Mouse (Mus musculus) heart, embryonic 14.5 days (tissue): ENCODE measurements around the gene Nanog. TPM values are rescaled to one million over a fixed set of nuclear protein-coding genes. Genes with fewer than 3 reads are reported as not detected.

Experiments used
- ATAC-seq: fragments of 200-750 bp; cut with Nextera tagmentation; 2 replicates; pipeline ENCODE4 v1.8.0; 2017; ENCODE audit warnings: low read depth, moderate TSS enrichment; ENCODE audit not compliant: insufficient number of reproducible peaks, insufficient read depth, low FRiP score
- H3K27ac ChIP-seq, 2 experiments: fragments of 200-500 bp in 1 of 2; fragments of 300-500 bp in 1 of 2; sonication (generic) in 1 of 2; replicated peaks in 1 of 2; 2 replicates each; pipeline ENCODE4 v1.5.1; 2012 to 2014; ENCODE audit warnings: low read depth in 2 of 2, low read length in 2 of 2, control low read depth in 1 of 2, mild to moderate bottlenecking in 1 of 2, mixed read lengths in 1 of 2; ENCODE audit not compliant: control insufficient read depth in 1 of 2, insufficient read depth in 1 of 2
- H3K27me3 ChIP-seq: fragments of 300-500 bp; sonication (generic); 2 replicates; pipeline ENCODE4 v1.6.1; 2014; ENCODE audit warnings: mild to moderate bottlenecking, low read length, control low read depth; ENCODE audit not compliant: control insufficient read depth, insufficient read depth
- H3K36me3 ChIP-seq: fragments of 300-500 bp; sonication (generic); 2 replicates; pipeline ENCODE4 v1.6.1; 2014; ENCODE audit warnings: mild to moderate bottlenecking, control low read depth, low read length, mixed read lengths; ENCODE audit not compliant: control insufficient read depth, insufficient read depth
- H3K4me1 ChIP-seq, 2 experiments: fragments of 200-500 bp in 1 of 2; fragments of 300-500 bp in 1 of 2; sonication (generic) in 1 of 2; 2 replicates each; pipeline ENCODE4 v1.6.1; 2012 to 2014; ENCODE audit warnings: low read length in 2 of 2, control low read depth in 1 of 2, mixed read lengths in 1 of 2; ENCODE audit not compliant: control insufficient read depth in 2 of 2, insufficient read depth in 2 of 2
- H3K4me2 ChIP-seq: fragments of 300-500 bp; sonication (generic); 2 replicates; pipeline ENCODE4 v1.6.1; 2014; ENCODE audit warnings: mild to moderate bottlenecking, low read length
- H3K4me3 ChIP-seq, 2 experiments: fragments of 200-500 bp in 1 of 2; fragments of 300-500 bp in 1 of 2; sonication (generic) in 1 of 2; 2 replicates each; pipeline ENCODE4 v1.5.1; 2012 to 2014; ENCODE audit warnings: low read length in 2 of 2, mild to moderate bottlenecking in 2 of 2, control low read depth in 1 of 2, low read depth in 1 of 2, moderate library complexity in 1 of 2; ENCODE audit not compliant: control insufficient read depth in 1 of 2, insufficient read depth in 1 of 2
- H3K9ac ChIP-seq: fragments of 300-500 bp; sonication (generic); 2 replicates; pipeline ENCODE4 v1.6.1; 2014; ENCODE audit warnings: mild to moderate bottlenecking, low read length
- H3K9me3 ChIP-seq: fragments of 300-500 bp; sonication (generic); 2 replicates; pipeline ENCODE4 v1.6.1; 2016; ENCODE audit warnings: low read length, control low read depth; ENCODE audit not compliant: control insufficient read depth
- WGBS: fragments of 180-500 bp; shearing (Covaris S2); extraction: QIAGEN DNeasy Blood & Tissue Kit; methylation state at CpG from one replicate; pipeline ENCODE4 v1.1.7; 2014; 5-methylcytosine and 5-hydroxymethylcytosine counted together
- polyA plus RNA-seq: library from polyadenylated mRNA; unstranded; fragments of >200 nt; fragmentation: Nextera tagmentation; extraction: Ambion mirVana; gene quantifications from 2 replicates; pipeline ENCODE4 v1.2.1, GENCODE M21; 2014

Gene Nanog
- polyA plus RNA-seq, 1 experiment from 2014 or later = 1.2 TPM

DNA sequence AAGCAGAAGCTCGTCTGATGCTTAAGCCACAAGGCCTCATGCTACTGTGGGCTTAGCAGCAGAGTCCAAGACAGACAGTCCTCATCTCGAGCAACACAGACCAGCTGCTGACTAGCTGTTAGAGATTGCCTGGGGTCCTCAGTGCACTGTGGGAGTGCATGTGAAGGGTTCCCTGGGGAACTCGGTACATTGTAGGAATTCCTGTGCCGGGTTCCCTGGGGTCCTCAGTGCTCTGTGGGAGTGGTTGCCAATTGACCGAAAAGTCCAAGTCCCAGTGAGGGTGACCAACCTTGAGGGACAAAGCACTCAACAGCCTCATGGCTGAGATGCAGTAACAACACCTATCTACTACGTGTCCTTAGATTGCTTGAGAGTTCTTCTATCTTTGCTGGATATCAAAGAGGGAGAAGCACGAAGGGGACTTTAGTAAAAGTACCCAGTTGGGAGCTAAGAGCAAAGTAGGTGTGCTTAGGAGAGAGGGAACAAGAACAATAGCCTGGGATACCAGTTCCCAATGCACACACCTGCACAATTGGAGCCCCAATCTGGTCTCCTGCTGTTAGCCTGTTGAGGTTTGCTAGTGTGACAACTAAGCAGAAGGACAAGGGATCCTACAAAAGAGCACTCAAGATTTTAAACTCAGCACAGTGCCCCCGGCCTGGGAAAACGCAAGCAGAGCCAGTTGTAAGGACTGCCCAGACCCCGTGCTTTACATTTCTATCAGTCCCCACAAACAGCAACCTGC lies 37.4 kb downstream of the Nanog start:
- WGBS = 40% methylated on average over 10 of the region's 10 CpGs
- no peaks in the 10 kb centered on the region for H3K9me3 ChIP-seq

DNA sequence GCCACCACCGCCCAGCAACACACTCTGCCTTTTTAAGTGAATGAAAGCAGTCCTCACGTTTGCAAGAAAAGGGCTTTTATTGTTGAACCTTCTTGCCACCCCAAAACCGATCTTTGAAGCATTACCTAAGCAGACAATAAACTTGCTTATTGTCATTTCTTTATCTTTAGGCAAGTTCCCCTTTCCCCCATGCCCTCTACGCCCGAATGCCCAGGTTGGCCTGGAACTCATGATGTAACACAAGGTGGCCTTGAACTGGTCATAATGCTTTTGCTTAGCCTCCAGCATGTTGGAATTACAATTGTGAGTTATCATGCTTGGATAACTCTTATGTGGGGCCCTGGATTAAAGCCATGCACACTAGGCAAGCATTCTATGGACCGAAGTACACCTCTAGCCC lies 43.3 kb downstream of the Nanog start:
- no peak overlapping the region for H3K9ac ChIP-seq
- H3K9me3 ChIP-seq = no peaks in the 10 kb centered on the region
- no peaks in the 10 kb centered on the region for H3K27me3 ChIP-seq
- H3K4me3 ChIP-seq = no peak overlapping the region
- no peak overlapping the region for H3K27ac ChIP-seq
- ATAC-seq = no peak
- H3K4me1 ChIP-seq = no peaks in the 10 kb centered on the region
- WGBS = 82% methylated on average over 6 of the region's 6 CpGs
- H3K36me3 ChIP-seq = no peaks in the 10 kb centered on the region
- H3K4me2 ChIP-seq = no peak overlapping the region

More for the DNA sequence above, 37.4 kb downstream of the Nanog start:
- no peaks in the 10 kb centered on the region for H3K36me3 ChIP-seq
- no peak overlapping the region for H3K4me2 ChIP-seq
- H3K4me1 ChIP-seq = peaks cover 6 to 19% of the 10 kb centered on the region in 2 experiments; a peak in 3 of 4 replicates
- no peak overlapping the region for H3K4me3 ChIP-seq
- no peak overlapping the region for H3K27ac ChIP-seq
- ATAC-seq = no peak
- H3K27me3 ChIP-seq = peaks cover 4% of the 10 kb centered on the region; the same call in 1 of the 2 replicates
- no peak overlapping the region for H3K9ac ChIP-seq

DNA sequence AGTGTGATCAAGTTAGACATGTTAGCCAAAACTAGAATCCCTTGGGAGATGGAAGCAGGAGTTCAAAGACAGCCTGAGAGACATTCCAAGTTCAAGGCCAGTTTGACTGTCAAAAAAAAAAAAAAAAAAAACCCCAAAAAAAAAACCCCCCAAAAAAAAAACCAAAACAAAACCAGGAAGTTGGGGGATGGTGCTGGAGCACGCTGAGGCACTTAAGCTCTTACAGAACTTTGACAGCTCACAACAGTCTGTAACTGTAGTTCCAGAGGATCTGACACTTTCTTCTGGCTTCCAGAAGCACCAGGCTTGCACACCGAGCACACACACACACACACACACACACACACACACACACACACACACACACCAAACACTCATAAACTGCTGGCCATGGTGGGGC lies 48.6 kb downstream of the Nanog start:
- ATAC-seq = no peak
- Histone ChIP-seq H3K4me2 (no peak overlapping the region), H3K36me3 (no peaks in the 10 kb centered on the region), H3K4me1 (no peaks in the 10 kb centered on the region; a peak in 1 of 4 replicates), H3K27me3 (no peaks in the 10 kb centered on the region), H3K27ac (no peak overlapping the region), H3K9me3 (no peaks in the 10 kb centered on the region), H3K4me3 (no peak overlapping the region), H3K9ac (no peak overlapping the region)
- WGBS = 40% methylated on average over 2 of the region's 2 CpGs

DNA sequence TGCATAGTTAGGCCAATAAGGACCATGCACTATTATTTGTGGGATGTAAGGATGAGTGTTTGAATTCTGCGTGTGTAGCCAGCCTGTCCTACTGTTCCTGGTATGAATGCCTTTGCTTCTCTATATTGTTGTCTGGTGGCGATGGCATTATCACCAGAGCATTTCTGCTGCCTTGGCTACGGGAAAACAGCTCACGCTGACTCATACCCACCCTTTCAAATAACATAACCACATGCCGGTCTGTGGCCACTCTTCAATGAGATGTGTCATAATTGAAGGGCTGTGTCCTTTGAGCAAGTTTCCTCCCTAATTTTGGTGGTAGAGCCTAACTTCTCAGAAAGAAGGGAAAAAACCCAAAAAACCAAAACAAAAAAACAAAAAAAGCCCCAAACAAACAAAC lies 51.4 kb downstream of the Nanog start:
- Histone ChIP-seq H3K27me3 (no peaks in the 10 kb centered on the region), H3K4me1 (peaks cover 0 to 2% of the 10 kb centered on the region in 2 experiments; a peak in 2 of 4 replicates), H3K4me2 (no peak overlapping the region), H3K9ac (no peak overlapping the region), H3K9me3 (no peaks in the 10 kb centered on the region), H3K4me3 (no peak overlapping the region), H3K36me3 (no peaks in the 10 kb centered on the region), H3K27ac (no peak overlapping the region)
- 45% methylated on average over 5 of the region's 5 CpGs for WGBS
- ATAC-seq = no peak

DNA sequence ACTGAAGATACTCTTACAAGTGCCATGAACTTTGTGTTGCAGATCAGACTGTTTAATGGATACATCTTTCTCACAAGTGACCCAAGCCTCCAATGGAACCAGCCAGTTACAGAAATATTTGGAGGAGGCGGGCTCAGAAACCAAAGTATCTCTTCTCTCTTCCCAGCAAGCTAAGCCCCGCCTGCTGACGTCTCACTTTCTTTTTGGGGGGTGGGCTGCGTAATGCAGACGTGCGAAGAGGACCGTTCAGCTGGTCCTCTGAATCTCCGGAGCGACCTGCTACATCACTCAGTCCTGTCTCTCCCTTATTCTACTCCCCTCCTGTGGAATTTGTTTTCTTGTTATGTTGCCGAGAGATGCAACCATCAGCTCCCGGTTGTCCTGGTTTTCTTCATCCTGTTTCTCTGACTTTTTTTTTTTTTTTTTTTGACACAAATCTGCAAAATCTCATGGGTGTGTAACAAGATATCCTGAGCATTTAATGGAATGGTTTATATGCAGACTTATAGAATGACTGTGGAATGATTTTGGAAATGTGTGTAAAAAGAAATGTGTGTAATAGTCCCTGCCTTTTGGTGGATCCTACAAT lies 53.8 kb downstream of the Nanog start:
- Histone ChIP-seq H3K9ac (0 out of 2 replicates have a peak overlapping the region, but pooled peaks have one; percentile 41), H3K27ac (peak overlapping the region in 1 of 2 experiments; percentile 53; a peak in 2 of 4 replicates)

DNA sequence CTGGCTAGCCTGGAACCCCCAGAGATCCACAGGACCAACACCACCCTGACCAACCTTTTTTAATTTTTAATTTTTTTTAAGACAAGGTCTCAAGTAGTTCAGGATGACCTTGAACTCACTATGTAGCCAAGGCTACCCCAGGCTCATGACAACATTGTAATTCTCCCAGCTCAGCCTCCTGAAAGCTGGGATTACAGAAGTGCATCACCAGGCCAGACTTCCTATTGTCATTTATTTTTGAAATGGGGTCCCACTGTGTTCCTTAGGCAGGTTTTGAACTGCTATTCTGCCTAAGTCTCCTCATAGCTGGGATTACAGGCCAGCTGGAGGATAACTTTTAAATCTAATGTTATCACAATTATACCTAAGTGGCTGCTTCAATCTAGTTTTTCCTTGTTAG lies 54.6 kb downstream of the Nanog start:
- no peak for ATAC-seq
- Histone ChIP-seq H3K9ac (no peak overlapping the region), H3K27me3 (no peaks in the 10 kb centered on the region), H3K4me2 (no peak overlapping the region), H3K4me1 (peaks cover 9 to 11% of the 10 kb centered on the region in 2 experiments), H3K27ac (no peak overlapping the region), H3K4me3 (no peak overlapping the region), H3K9me3 (no peaks in the 10 kb centered on the region), H3K36me3 (no peaks in the 10 kb centered on the region)

More for the DNA sequence above, 53.8 kb downstream of the Nanog start:
- Histone ChIP-seq H3K36me3 (no peaks in the 10 kb centered on the region), H3K4me2 (peak overlapping the region; percentile 60), H3K4me3 (peak overlapping the region; percentile 43 to 73), H3K27me3 (no peaks in the 10 kb centered on the region), H3K4me1 (peaks cover 9 to 11% of the 10 kb centered on the region in 2 experiments), H3K9me3 (no peaks in the 10 kb centered on the region)
- WGBS = 2% methylated on average over 11 of the region's 11 CpGs
- ATAC-seq = no peak

DNA sequence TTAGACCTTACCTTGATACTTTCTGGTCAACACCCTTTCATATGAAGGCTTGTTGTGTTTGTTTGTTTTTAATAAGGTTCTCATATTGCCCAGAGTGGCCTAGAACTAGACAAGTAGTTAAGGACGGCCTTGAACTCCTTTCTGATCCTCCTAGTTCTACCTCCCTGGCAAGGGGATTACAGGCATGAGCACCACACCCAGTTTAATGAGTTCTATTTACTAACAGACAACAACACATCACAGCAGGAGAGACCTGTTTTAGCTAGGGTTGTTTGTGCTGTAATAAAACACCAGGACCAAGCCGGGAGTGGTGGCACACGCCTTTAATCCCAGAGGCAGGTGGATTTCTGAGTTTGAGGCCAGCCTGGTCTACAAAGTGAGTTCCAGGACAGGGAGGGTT lies 55.2 kb downstream of the Nanog start:
- H3K9me3 ChIP-seq = no peaks in the 10 kb centered on the region
- H3K4me2 ChIP-seq = no peak overlapping the region
- H3K36me3 ChIP-seq = no peaks in the 10 kb centered on the region
- H3K27ac ChIP-seq = no peak overlapping the region
- H3K4me1 ChIP-seq = peaks cover 9 to 11% of the 10 kb centered on the region in 2 experiments
- ATAC-seq = no peak
- H3K9ac ChIP-seq = no peak overlapping the region
- no peak overlapping the region for H3K4me3 ChIP-seq
- H3K27me3 ChIP-seq = no peaks in the 10 kb centered on the region
- 97% methylated on average over 3 of the region's 3 CpGs for WGBS
